Mouse (Mus musculus) embryonic facial prominence, embryonic 11.5 days (tissue): ENCODE data around the gene Kndc1. TPM values are rescaled to one million over a fixed set of nuclear protein-coding genes. Genes with fewer than 3 reads are reported as not detected.

Experiments
- ATAC-seq: fragments of 200-750 bp; cut with Nextera tagmentation; replicated peaks from 2 replicates; pipeline ENCODE4 v1.8.0; 2017; ENCODE audit warnings: low read depth; ENCODE audit not compliant: insufficient number of reproducible peaks, low FRiP score, low TSS enrichment
- DNase-seq: peaks from one replicate; pipeline ENCODE4 v3.0.0-alpha.2; 2015; ENCODE audit warnings: low spot score
- H3K27ac ChIP-seq: fragments of 300-500 bp; sonication (generic); replicated peaks from 2 replicates; pipeline ENCODE4 v1.5.1; 2014; ENCODE audit warnings: mild to moderate bottlenecking, low read depth, low read length, control low read depth
- H3K27me3 ChIP-seq: fragments of 300-500 bp; sonication (generic); 2 replicates; pipeline ENCODE4 v1.6.1; 2014; ENCODE audit warnings: mild to moderate bottlenecking, low read length, moderate library complexity, mixed read lengths; ENCODE audit not compliant: control insufficient read depth, insufficient read depth
- H3K36me3 ChIP-seq: fragments of 300-500 bp; sonication (generic); replicated peaks from 2 replicates; pipeline ENCODE4 v1.6.1; 2014; ENCODE audit warnings: low read depth, mild to moderate bottlenecking, low read length, moderate library complexity, mixed read lengths; ENCODE audit not compliant: control insufficient read depth, insufficient read depth
- H3K4me1 ChIP-seq: fragments of 300-500 bp; sonication (generic); 2 replicates; pipeline ENCODE4 v1.6.1; 2014; ENCODE audit warnings: low read length, mixed read lengths; ENCODE audit not compliant: control insufficient read depth, insufficient read depth
- H3K4me2 ChIP-seq: fragments of 300-500 bp; sonication (generic); 2 replicates; pipeline ENCODE4 v1.6.1; 2014; ENCODE audit warnings: low read depth, mild to moderate bottlenecking, control low read depth, low read length, moderate library complexity
- H3K4me3 ChIP-seq: fragments of 300-500 bp; sonication (generic); 2 replicates; pipeline ENCODE4 v1.5.1; 2014; ENCODE audit warnings: low read depth, low read length, control low read depth
- H3K9ac ChIP-seq: fragments of 300-500 bp; sonication (generic); replicated peaks from 2 replicates; pipeline ENCODE4 v1.6.1; 2014; ENCODE audit warnings: mild to moderate bottlenecking, control low read depth, low read length
- H3K9me3 ChIP-seq: fragments of 300-500 bp; sonication (generic); replicated peaks from 2 replicates; pipeline ENCODE4 v1.6.1; 2016; ENCODE audit warnings: mild to moderate bottlenecking, low read length, inconsistent platforms, mixed read lengths; ENCODE audit not compliant: control insufficient read depth
- WGBS: fragments of 180-500 bp; shearing (Covaris S2); extraction: QIAGEN DNeasy Blood & Tissue Kit; methylation state at CpG from one replicate; pipeline ENCODE4 v1.1.7; 2014; 5-methylcytosine and 5-hydroxymethylcytosine counted together
- microRNA counts: library from miRNA; unstranded; fragments of <30 nt; microRNA quantifications from one replicate; lab custom pipeline; 2016
- microRNA-seq: library from miRNA; unstranded; fragments of <30 nt; microRNA quantifications from one replicate; pipeline ENCODE4, GENCODE M21; 2016; ENCODE audit warnings: borderline number of aligned reads
- polyA plus RNA-seq: library from polyadenylated mRNA; unstranded; fragments of >200 nt; fragmentation: Nextera tagmentation; extraction: Ambion mirVana; gene quantifications from 2 replicates; pipeline ENCODE4 v1.2.1, GENCODE M21; 2014

Gene Kndc1
- polyA plus RNA-seq, 1 experiment from 2014 or later, result 0.21 TPM

DNA sequence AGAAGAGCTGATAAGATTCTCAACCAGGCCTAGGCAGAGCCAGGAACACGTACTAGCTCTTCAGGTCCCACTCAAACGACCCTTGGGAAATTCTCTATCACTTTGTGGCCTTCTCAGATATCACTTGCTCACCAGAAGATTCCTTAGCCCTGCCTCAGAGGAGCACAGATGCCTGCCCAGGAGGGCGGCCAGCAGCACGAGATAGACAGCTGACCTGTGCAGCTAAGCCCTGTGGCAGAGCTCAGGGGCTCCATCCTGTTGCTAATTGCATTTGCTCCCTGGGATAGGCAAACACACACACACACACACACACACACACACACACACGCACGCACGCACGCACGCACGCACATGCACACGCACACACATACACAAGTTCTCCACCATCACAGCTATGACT lies 87.6 kb downstream of the Kndc1 start:
- ATAC-seq, result no peak
- no peak overlapping the region for H3K9ac ChIP-seq
- H3K36me3 ChIP-seq, result no peaks in the 10 kb centered on the region
- no peaks in the 10 kb centered on the region for H3K9me3 ChIP-seq
- no peak overlapping the region for H3K4me3 ChIP-seq
- H3K27me3 ChIP-seq, result no peaks in the 10 kb centered on the region
- H3K4me1 ChIP-seq, result no peaks in the 10 kb centered on the region
- no peak overlapping the region for H3K4me2 ChIP-seq
- no peak overlapping the region for H3K27ac ChIP-seq
- DNase-seq, result no peak
- 82% methylated on average over 11 of the region's 11 CpGs for WGBS

DNA sequence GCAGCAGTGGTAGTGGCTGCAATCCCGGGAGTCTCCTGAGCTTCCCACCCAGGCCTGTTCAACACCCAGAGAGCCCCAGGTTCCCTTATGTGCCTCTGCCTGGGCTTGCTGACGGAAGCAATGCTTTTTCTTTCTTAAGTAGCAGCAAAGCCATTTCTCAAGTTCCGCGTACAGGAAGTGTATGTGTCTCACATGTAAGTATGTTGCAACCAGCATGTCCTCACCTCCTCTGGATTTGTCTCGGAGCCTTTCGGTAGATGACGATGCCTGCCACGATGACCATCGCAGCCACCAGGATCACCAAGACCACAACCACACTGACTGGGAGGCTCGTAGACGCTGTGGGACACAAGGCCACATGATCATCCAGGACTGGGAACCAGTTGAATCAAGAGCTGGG lies 90.0 kb downstream of the Kndc1 start:
- H3K4me3 ChIP-seq, result no peak overlapping the region
- no peak overlapping the region for H3K9ac ChIP-seq
- no peaks in the 10 kb centered on the region for H3K4me1 ChIP-seq
- no peaks in the 10 kb centered on the region for H3K36me3 ChIP-seq
- no peak overlapping the region for H3K27ac ChIP-seq
- no peak overlapping the region for H3K4me2 ChIP-seq
- H3K27me3 ChIP-seq, result no peaks in the 10 kb centered on the region
- DNase-seq, result no peak
- ATAC-seq, result no peak
- no peaks in the 10 kb centered on the region for H3K9me3 ChIP-seq
- 92% methylated on average over 11 of the region's 11 CpGs for WGBS

DNA sequence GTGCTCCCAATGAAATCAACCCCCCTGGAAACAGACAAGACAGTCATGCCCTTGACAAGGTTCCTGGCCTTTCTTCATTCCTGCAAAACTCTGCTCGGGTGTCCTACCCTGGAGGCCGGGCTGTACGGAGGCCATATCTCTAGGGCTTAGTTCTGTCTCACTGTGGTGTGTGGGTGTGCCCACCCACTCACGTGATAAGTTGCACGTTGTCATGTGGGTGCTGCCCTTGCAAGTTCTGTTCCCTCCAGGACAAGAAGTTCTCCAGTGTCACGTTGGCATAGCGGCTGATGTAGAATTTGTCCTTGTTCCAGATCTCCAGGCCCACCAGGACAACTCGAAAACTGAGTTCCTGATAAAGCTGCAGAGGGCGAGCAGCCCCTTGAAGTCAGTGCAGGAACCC lies 93.8 kb downstream of the Kndc1 start:
- DNase-seq (no peak), ATAC-seq (no peak)
- Histone ChIP-seq H3K9me3 (no peaks in the 10 kb centered on the region), H3K36me3 (no peaks in the 10 kb centered on the region), H3K4me3 (no peak overlapping the region), H3K27me3 (no peaks in the 10 kb centered on the region), H3K27ac (no peak overlapping the region), H3K4me2 (no peak overlapping the region), H3K4me1 (no peaks in the 10 kb centered on the region), H3K9ac (no peak overlapping the region)
- WGBS, result 88% methylated on average over 9 of the region's 9 CpGs

DNA sequence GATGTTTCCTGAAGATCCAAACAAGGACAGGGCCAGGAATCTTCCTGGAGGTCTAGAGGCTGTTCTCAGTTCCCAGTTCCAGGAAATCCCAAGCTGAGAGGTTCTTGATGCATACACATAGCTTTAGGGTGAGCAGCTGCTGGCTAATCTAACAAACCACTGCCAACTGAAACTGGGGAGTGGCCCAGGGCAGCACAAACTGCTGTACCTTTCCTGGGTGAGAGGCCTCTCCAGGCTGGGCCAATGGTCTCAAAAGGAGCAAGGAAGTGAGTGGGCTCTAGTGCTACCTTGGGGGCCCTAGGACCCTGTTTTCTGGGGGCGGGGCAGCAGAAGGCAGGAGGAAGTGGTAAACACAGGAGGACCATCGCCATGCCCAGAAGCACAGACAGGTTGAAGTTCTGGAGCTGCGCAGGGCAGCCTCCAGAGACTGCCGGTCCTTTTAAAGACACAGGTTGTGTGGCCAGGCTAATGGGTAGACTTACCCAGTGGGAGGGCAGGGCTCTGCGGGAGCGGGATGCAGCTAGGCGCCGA lies 96.4 kb downstream of the Kndc1 start:
- no peak overlapping the region for H3K4me3 ChIP-seq
- ATAC-seq (no peak), DNase-seq (no peak)
- H3K4me2 ChIP-seq, result no peak overlapping the region
- H3K4me1 ChIP-seq, result no peaks in the 10 kb centered on the region
- WGBS, result 72% methylated on average over 8 of the region's 8 CpGs
- H3K9ac ChIP-seq, result no peak overlapping the region
- H3K36me3 ChIP-seq, result no peaks in the 10 kb centered on the region; the same call in 1 of the 2 replicates
- H3K27ac ChIP-seq, result no peak overlapping the region
- no peaks in the 10 kb centered on the region for H3K27me3 ChIP-seq
- H3K9me3 ChIP-seq, result no peaks in the 10 kb centered on the region

MicroRNAs encoded within 50 kb of the gene (microRNA counts, 519-probe panel; counts per million panel counts)
- microRNA mmu-miR-202-3p (lab: Ali Mortazavi, UCI) (1,611 counts per million, percentile 9 among the panel's probes with 10 or more counts), microRNA mmu-miR-202-5p (lab: Ali Mortazavi, UCI) (1,951 counts per million, percentile 12 among the panel's probes with 10 or more counts)

Small RNAs within 50 kb of the gene (microRNA-seq; reads per million reads assigned to microRNA genes)
- gene Mir202 (not detected), gene Mir7062 (not detected), gene mmu-mir-7686 (not detected)

Other genes with a start within 250 kb of the Kndc1 start
- gene Cfap46, start 210.9 kb upstream of the Kndc1 start, polyA plus RNA-seq, result 0.07 and 0.52 TPM in 2 replicates
- 0.87 and 1.6 TPM in 2 replicates for gene Adgra1, start 60.5 kb upstream of the Kndc1 start, polyA plus RNA-seq
- 0.29 TPM in 1 of 2 replicates, not detected in the other for gene Utf1, start 49.1 kb downstream of the Kndc1 start, polyA plus RNA-seq
- gene 6430531B16Rik, start 84.1 kb downstream of the Kndc1 start, polyA plus RNA-seq, result 0.21 and 0.36 TPM in 2 replicates
- 1.2 and 1.7 TPM in 2 replicates for gene Adam8, start 97.9 kb downstream of the Kndc1 start, polyA plus RNA-seq
- 37.1 and 37.5 TPM in 2 replicates for gene Zfp511, start 141.7 kb downstream of the Kndc1 start, polyA plus RNA-seq
- gene Tubgcp2, start 142.0 kb downstream of the Kndc1 start, polyA plus RNA-seq, result 74.8 and 75.7 TPM in 2 replicates
- gene Msx3, start 154.4 kb downstream of the Kndc1 start, polyA plus RNA-seq, result 2.5 and 3.9 TPM in 2 replicates
- gene Caly, start 187.9 kb downstream of the Kndc1 start, polyA plus RNA-seq, result 1.6 and 2.7 TPM in 2 replicates
- gene Prap1, start 198.7 kb downstream of the Kndc1 start, polyA plus RNA-seq, result not detected in 2 replicates
- gene Fuom, start 207.7 kb downstream of the Kndc1 start, polyA plus RNA-seq, result 24.2 and 24.4 TPM in 2 replicates
- 19.0 and 21.7 TPM in 2 replicates for gene Paox, start 221.1 kb downstream of the Kndc1 start, polyA plus RNA-seq
- gene Echs1, start 221.8 kb downstream of the Kndc1 start, polyA plus RNA-seq, result 211 and 221 TPM in 2 replicates
- 22.5 and 23.1 TPM in 2 replicates for gene Mtg1, start 242.9 kb downstream of the Kndc1 start, polyA plus RNA-seq